Mouse (Mus musculus): ENCODE results near the gene Ptpn14.

- no peak for TF ChIP-seq POLR2A (IDR thresholded peaks at IDR 0.05; ENCODE audit: low read depth, low read length)
- TF ChIP-seq CTCF (IDR thresholded peaks at IDR 0.05; ENCODE audit: extremely low read depth, insufficient read depth, insufficient read length, insufficient replicate concordance) = no peak
Measured at GRCm38 (mm10) chr1:189817089-189817488, 89.0 kb downstream of the Ptpn14 start.

Measured in spleen, adult 2 months (tissue).